Mouse (Mus musculus) heart, adult 9 months (tissue): ENCODE measurements around the gene Slc22a2.
"Not testable (repeated sequence)": the region's sequence is repeated elsewhere in the genome, so short reads cannot be mapped to it uniquely, and the experiment has no call there.

Source experiments
- DNase-seq, 2 experiments: peaks; one replicate each; pipeline ENCODE4 v3.0.0; 2022; ENCODE audit warnings: low spot score in 2 of 2

Slc22a2 gene

GRCm38 (mm10) chr17:12630976-12631730 is 47.2 kb downstream of the Slc22a2 start:
- DNase-seq: no peak

- DNase-seq: no peak
Measured at GRCm38 (mm10) chr17:12631771-12632600, 48.1 kb downstream of the Slc22a2 start.

GRCm38 (mm10) chr17:12634814-12635213 is 50.9 kb downstream of the Slc22a2 start:
- DNase-seq: no peak

- DNase-seq: no peak
Measured at GRCm38 (mm10) chr17:12639585-12639984, 55.7 kb downstream of the Slc22a2 start.

- DNase-seq: no peak
Measured at GRCm38 (mm10) chr17:12641087-12641486, 57.2 kb downstream of the Slc22a2 start.

- DNase-seq: no peak
Measured at GRCm38 (mm10) chr17:12645461-12645860, 61.5 kb downstream of the Slc22a2 start.

GRCm38 (mm10) chr17:12652604-12653003 is 68.7 kb downstream of the Slc22a2 start:
- DNase-seq: peak; percentile 17 to 21

GRCm38 (mm10) chr17:12654061-12654460 is 70.1 kb downstream of the Slc22a2 start:
- no peak for DNase-seq

GRCm38 (mm10) chr17:12655826-12656225 is 71.9 kb downstream of the Slc22a2 start:
- no peak for DNase-seq

- no peak for DNase-seq
Measured at GRCm38 (mm10) chr17:12658784-12659183, 74.9 kb downstream of the Slc22a2 start.

- DNase-seq: no peak
Measured at GRCm38 (mm10) chr17:12659233-12659632, 75.3 kb downstream of the Slc22a2 start.

GRCm38 (mm10) chr17:12660572-12661260 is 76.8 kb downstream of the Slc22a2 start:
- peak; percentile 26 to 49 for DNase-seq

GRCm38 (mm10) chr17:12664156-12664555 is 80.2 kb downstream of the Slc22a2 start:
- DNase-seq: peak in 1 of 2 experiments; percentile 21

GRCm38 (mm10) chr17:12668478-12669362 is 84.8 kb downstream of the Slc22a2 start:
- DNase-seq: no peak

GRCm38 (mm10) chr17:12669363-12669679 is 85.4 kb downstream of the Slc22a2 start:
- DNase-seq: peak in 1 of 2 experiments; percentile 18

- DNase-seq: no peak
Measured at GRCm38 (mm10) chr17:12671029-12671605, 87.2 kb downstream of the Slc22a2 start.

GRCm38 (mm10) chr17:12672285-12672790 is 88.4 kb downstream of the Slc22a2 start:
- no peak for DNase-seq

- DNase-seq: no peak
Measured at GRCm38 (mm10) chr17:12673871-12674270, 89.9 kb downstream of the Slc22a2 start.

GRCm38 (mm10) chr17:12674980-12675379 is 91.0 kb downstream of the Slc22a2 start:
- DNase-seq: not testable (repeated sequence)

- DNase-seq: no peak
Measured at GRCm38 (mm10) chr17:12675646-12676045, 91.7 kb downstream of the Slc22a2 start, which contains the start of gene Slc22a1. Gene Slc22a1, minus strand, starts transcription at chr17:12675829.

- no peak for DNase-seq
Measured at GRCm38 (mm10) chr17:12677139-12677538, 93.2 kb downstream of the Slc22a2 start.
